Mouse (Mus musculus): ENCODE results near the gene Raver1.

GRCm38 (mm10) chr9:21090972-21091706, 669 bp downstream of the Raver1 start:
- TF ChIP-seq CTCF (IDR thresholded peaks at IDR 0.05; ENCODE audit: control insufficient read depth, insufficient read depth, insufficient read length) (no peak), USF1 (IDR thresholded peaks at IDR 0.05; ENCODE audit: low read depth) (no peak), CEBPB (IDR thresholded peaks at IDR 0.05; ENCODE audit: low read depth) (no peak)
